Mouse (Mus musculus) CH12.LX (cell line): ENCODE results near the gene Asxl1. TPM values are rescaled to one million over a fixed set of nuclear protein-coding genes. Genes with fewer than 3 reads are reported as not detected.

Source experiments
- DNase-seq: peaks from one replicate; pipeline ENCODE4 v3.0.0-alpha.2; 2013; ENCODE audit errors: extremely low read depth
- H3K27ac ChIP-seq: 2 replicates; pipeline ENCODE4 v1.5.1; 2012; ENCODE audit warnings: low read depth, mild to moderate bottlenecking, control low read depth, moderate library complexity; ENCODE audit not compliant: insufficient read depth
- H3K27me3 ChIP-seq: replicated peaks from 2 replicates; pipeline ENCODE3; 2012; ENCODE audit warnings: inconsistent platforms
- H3K36me3 ChIP-seq, 2 experiments: replicated peaks in 1 of 2; 2 replicates each; pipeline versions ENCODE3 to v1.6.1; 2012; ENCODE audit warnings: inconsistent platforms in 1 of 2, low read length in 1 of 2, mild to moderate bottlenecking in 1 of 2, mixed read lengths in 1 of 2, moderate library complexity in 1 of 2; ENCODE audit not compliant: control insufficient read depth in 1 of 2, insufficient read depth in 1 of 2
- H3K4me1 ChIP-seq, 2 experiments: 2 replicates each; pipeline ENCODE4 v1.6.1; 2012; ENCODE audit warnings: inconsistent platforms in 1 of 2, moderate library complexity in 1 of 2; ENCODE audit not compliant: insufficient read depth in 2 of 2, control insufficient read depth in 1 of 2
- H3K4me2 ChIP-seq: 2 replicates; pipeline ENCODE4 v1.6.1; 2012; ENCODE audit warnings: low read depth, mild to moderate bottlenecking, control low read depth; ENCODE audit not compliant: poor library complexity, insufficient read depth, severe bottlenecking
- H3K4me3 ChIP-seq, 3 experiments: fragments of 150-350 bp in 1 of 3; sonication (generic) in 1 of 3; replicated peaks in 1 of 3; 2 replicates each; pipeline versions ENCODE3 to v1.5.1; 2011 to 2012; ENCODE audit warnings: low read depth in 2 of 3, low read length in 2 of 3, mild to moderate bottlenecking in 2 of 3, moderate library complexity in 2 of 3, control low read depth in 1 of 3, improper control_type of control experiment in 1 of 3, inconsistent platforms in 1 of 3, mixed read lengths in 1 of 3; ENCODE audit not compliant: poor library complexity in 1 of 3
- H3K79me2 ChIP-seq: replicated peaks from 2 replicates; pipeline ENCODE4 v1.6.1; 2012; ENCODE audit warnings: mild to moderate bottlenecking, moderate library complexity; ENCODE audit not compliant: control insufficient read depth, poor library complexity, insufficient read depth, severe bottlenecking; ENCODE audit errors: extremely low read depth
- H3K9ac ChIP-seq: 2 replicates; pipeline ENCODE4 v1.6.1; 2012; ENCODE audit warnings: low read depth, mild to moderate bottlenecking, control low read depth, moderate library complexity; ENCODE audit not compliant: insufficient read depth
- H3K9me3 ChIP-seq: replicated peaks from 2 replicates; pipeline ENCODE3; 2012; ENCODE audit warnings: low read length, inconsistent platforms, mixed read lengths
- BHLHE40 ChIP-seq: IDR thresholded peaks from 2 replicates; pipeline ENCODE4 v1.6.1; 2011; ENCODE audit warnings: mild to moderate bottlenecking, low read depth, low read length, improper control_type of control experiment
- CHD1 ChIP-seq: IDR thresholded peaks from 2 replicates; pipeline ENCODE4 v1.6.1; 2012; ENCODE audit warnings: low read depth, low read length, improper control_type of control experiment, inconsistent platforms
- CHD2 ChIP-seq: IDR thresholded peaks from 2 replicates; pipeline ENCODE4 v1.6.1; 2011; ENCODE audit warnings: low read length, improper control_type of control experiment
- E2F4 ChIP-seq: IDR thresholded peaks from 2 replicates; pipeline ENCODE4 v1.6.1; 2011; ENCODE audit warnings: low read depth, low read length, improper control_type of control experiment; ENCODE audit not compliant: insufficient replicate concordance
- ELF1 ChIP-seq: IDR thresholded peaks from 2 replicates; pipeline ENCODE4 v1.6.1; 2014; ENCODE audit warnings: low read depth, mild to moderate bottlenecking, inconsistent platforms, low read length, improper control_type of control experiment
- ETS1 ChIP-seq: conservative IDR thresholded peaks from 2 replicates; pipeline ENCODE4 v1.6.1; 2012; ENCODE audit warnings: low read depth, mild to moderate bottlenecking, inconsistent platforms, low read length, improper control_type of control experiment, moderate library complexity
- GABPA ChIP-seq: IDR thresholded peaks from 2 replicates; pipeline ENCODE4 v1.6.1; 2012; ENCODE audit warnings: low read depth, low read length, improper control_type of control experiment, inconsistent platforms; ENCODE audit not compliant: insufficient replicate concordance
- HCFC1 ChIP-seq: IDR thresholded peaks from 2 replicates; pipeline ENCODE4 v1.6.1; 2012; ENCODE audit warnings: low read depth, mild to moderate bottlenecking, inconsistent platforms, low read length, improper control_type of control experiment
- IRF4 ChIP-seq: IDR thresholded peaks from 2 replicates; pipeline ENCODE4 v1.6.1; 2014; ENCODE audit warnings: low read depth, mild to moderate bottlenecking, inconsistent platforms, low read length, improper control_type of control experiment
- JUN ChIP-seq: IDR thresholded peaks from 2 replicates; pipeline ENCODE4 v1.6.1; 2011; ENCODE audit warnings: low read depth, mild to moderate bottlenecking, low read length, improper control_type of control experiment, moderate library complexity; ENCODE audit not compliant: insufficient read depth
- JUND ChIP-seq: conservative IDR thresholded peaks from 2 replicates; pipeline ENCODE4 v1.6.1; 2011; ENCODE audit warnings: low read depth, low read length, improper control_type of control experiment
- KAT2A ChIP-seq: IDR thresholded peaks from 2 replicates; pipeline ENCODE4 v1.6.1; 2012; ENCODE audit warnings: low read length, improper control_type of control experiment, inconsistent platforms; ENCODE audit not compliant: insufficient replicate concordance
- MAX ChIP-seq: IDR thresholded peaks from 2 replicates; pipeline ENCODE4 v1.6.1; 2011; ENCODE audit warnings: low read length, improper control_type of control experiment
- MAZ ChIP-seq: IDR thresholded peaks from 2 replicates; pipeline ENCODE4 v1.6.1; 2012; ENCODE audit warnings: low read depth, mild to moderate bottlenecking, inconsistent platforms, low read length, improper control_type of control experiment, moderate library complexity
- MEF2A ChIP-seq: IDR thresholded peaks from 2 replicates; pipeline ENCODE4 v1.6.1; 2014; ENCODE audit warnings: low read depth, mild to moderate bottlenecking, inconsistent platforms, low read length, improper control_type of control experiment, borderline replicate concordance
- MXI1 ChIP-seq: IDR thresholded peaks from 2 replicates; pipeline ENCODE4 v1.6.1; 2011; ENCODE audit warnings: mild to moderate bottlenecking, low read depth, low read length, improper control_type of control experiment
- MYC ChIP-seq: IDR thresholded peaks from 2 replicates; pipeline ENCODE4 v1.6.1; 2011; ENCODE audit warnings: low read depth, mild to moderate bottlenecking, improper control_type of control experiment, low read length
- NELFE ChIP-seq: IDR thresholded peaks from 2 replicates; pipeline ENCODE4 v1.6.1; 2011; ENCODE audit warnings: low read depth, low read length, improper control_type of control experiment
- NRF1 ChIP-seq: IDR thresholded peaks from 2 replicates; pipeline ENCODE4 v1.6.1; 2014; ENCODE audit warnings: low read depth, mild to moderate bottlenecking, inconsistent platforms, low read length, improper control_type of control experiment, moderate library complexity
- POLR2A ChIP-seq: IDR thresholded peaks from 2 replicates; pipeline ENCODE4 v1.6.1; 2011; ENCODE audit warnings: low read depth, mild to moderate bottlenecking, improper control_type of control experiment, low read length
- POLR2AphosphoS2 ChIP-seq: IDR thresholded peaks from 2 replicates; pipeline ENCODE4 v1.6.1; 2011; ENCODE audit warnings: low read depth, low read length, improper control_type of control experiment
- RAD21 ChIP-seq: IDR thresholded peaks from 2 replicates; pipeline ENCODE4 v1.6.1; 2011; ENCODE audit warnings: low read depth, mild to moderate bottlenecking, low read length, improper control_type of control experiment, moderate library complexity
- RCOR1 ChIP-seq: conservative IDR thresholded peaks from 2 replicates; pipeline ENCODE4 v1.6.1; 2012; ENCODE audit warnings: low read depth, mild to moderate bottlenecking, inconsistent platforms, low read length, improper control_type of control experiment
- SIN3A ChIP-seq: IDR thresholded peaks from 2 replicates; pipeline ENCODE4 v1.6.1; 2012; ENCODE audit warnings: low read length, improper control_type of control experiment, inconsistent platforms
- TBP ChIP-seq: conservative IDR thresholded peaks from 2 replicates; pipeline ENCODE4 v1.6.1; 2011; ENCODE audit warnings: low read depth, low read length, improper control_type of control experiment
- TCF12 ChIP-seq: IDR thresholded peaks from 2 replicates; pipeline ENCODE4 v1.6.1; 2014; ENCODE audit warnings: low read depth, mild to moderate bottlenecking, inconsistent platforms, low read length, improper control_type of control experiment
- USF1 ChIP-seq: IDR thresholded peaks from 2 replicates; pipeline ENCODE4 v1.6.1; 2014; ENCODE audit warnings: low read depth, mild to moderate bottlenecking, inconsistent platforms, low read length, improper control_type of control experiment
- USF2 ChIP-seq: conservative IDR thresholded peaks from 2 replicates; pipeline ENCODE4 v1.6.1; 2011; ENCODE audit warnings: low read depth, low read length, improper control_type of control experiment
- ZC3H11A ChIP-seq: IDR thresholded peaks from 2 replicates; pipeline ENCODE4 v1.6.1; 2012; ENCODE audit warnings: low read depth, mild to moderate bottlenecking, inconsistent platforms, low read length, improper control_type of control experiment
- ZMIZ1 ChIP-seq: IDR thresholded peaks from 2 replicates; pipeline ENCODE4 v1.6.1; 2012; ENCODE audit warnings: low read depth, mild to moderate bottlenecking, inconsistent platforms, low read length, improper control_type of control experiment
- ZNF384 ChIP-seq: IDR thresholded peaks from 2 replicates; pipeline ENCODE4 v1.6.1; 2012; ENCODE audit warnings: low read depth, low read length, improper control_type of control experiment, inconsistent platforms
- dilution Hi-C: fragments of 300-500 bp; cut with MboI; formaldehyde crosslinking; loops from 2 replicates; pipeline ENCODE4 v1.14.3; 2020; ENCODE audit warnings: low sequenced_read_pairs; ENCODE audit not compliant: extremely low pct_unique_long_range_greater_than_20kb, extremely low pct_ligation_motif_present
- in situ Hi-C: fragments of 300-500 bp; cut with MboI; formaldehyde crosslinking; loops from 3 replicates; pipeline ENCODE4 v1.14.3; 2019; ENCODE audit warnings: low sequenced_read_pairs, low pct_ligation_motif_present, low pct_unique_long_range_greater_than_20kb, mixed read lengths
- polyA plus RNA-seq: library from polyadenylated mRNA; unstranded; fragments of >175 nt; gene quantifications from 2 replicates; pipeline ENCODE4 v1.2.1, GENCODE M21; 2012; ENCODE audit warnings: low read depth; ENCODE audit not compliant: insufficient read length
- total RNA-seq, 2 experiments: library from RNA; depleted of rRNA; stranded (reverse); fragments of 300-350 nt in 1 of 2; fragments of >200 nt in 1 of 2; gene quantifications; 2 replicates each; pipeline ENCODE4 v1.2.3; 2012 to 2014

Gene Asxl1
- total RNA-seq (2012; rRNA removed) (18.0 and 19.0 TPM in 2 replicates), total RNA-seq (2014; rRNA removed) (12.7 and 13.2 TPM in 2 replicates), polyA plus RNA-seq (28.3 and 31.1 TPM in 2 replicates)

GRCm38 (mm10) chr2:153345454-153346220, at the start of gene Asxl1:
Gene Asxl1 (plus strand): TSS chr2:153345829.
- Histone ChIP-seq H3K36me3 (peaks cover 0 to 7% of the 10 kb centered on the region in 2 experiments), H3K27me3 (no peaks in the 10 kb centered on the region), H3K9ac (peak within 1 kb of the TSS; percentile 98), H3K4me2 (peak within 1 kb of the TSS; percentile 99), H3K4me1 (peaks cover 4 to 25% of the 10 kb centered on the region in 2 experiments; a peak in 3 of 4 replicates), H3K4me3 (peak within 1 kb of the TSS; percentile 82 to 94 (median 94)), H3K9me3 (no peaks in the 10 kb centered on the region), H3K27ac (peak within 1 kb of the TSS; percentile 87), H3K79me2 (peaks cover 44% of the 10 kb centered on the region)
- dilution Hi-C loops = no loop called here
- in situ Hi-C loops = no loop called here
- peak; percentile 99 for DNase-seq
- TF ChIP-seq TCF12 = peak; percentile 53
- TF ChIP-seq BHLHE40 = peak; percentile 41; the same call in 1 of the 2 replicates
- peak; percentile 74; the same call in 1 of the 2 replicates for TF ChIP-seq ZMIZ1
- TF ChIP-seq POLR2AphosphoS2 = 0 out of 2 replicates have a peak, but pooled peaks have one; percentile 36
- 0 out of 2 replicates have a peak, but pooled peaks have one; percentile 13 for TF ChIP-seq ETS1
- TF ChIP-seq MYC = peak; percentile 94
- peak; percentile 13; the same call in 1 of the 2 replicates for TF ChIP-seq MEF2A
- no peak for TF ChIP-seq RAD21
- TF ChIP-seq NRF1 = peak; percentile 60
- peak; percentile 97 for TF ChIP-seq HCFC1
- peak; percentile 97 for TF ChIP-seq ELF1
- peak; percentile 92; the same call in 1 of the 2 replicates for TF ChIP-seq KAT2A
- TF ChIP-seq JUND = no peak
- TF ChIP-seq MXI1 = peak; percentile 14; the same call in 1 of the 2 replicates
- peak; percentile 77 for TF ChIP-seq POLR2A
- peak; percentile 80; the same call in 1 of the 2 replicates for TF ChIP-seq E2F4
- TF ChIP-seq MAX = no peak
- TF ChIP-seq USF1 = no peak
- TF ChIP-seq TBP = peak; percentile 57; the same call in 1 of the 2 replicates
- no peak for TF ChIP-seq CHD1
- TF ChIP-seq JUN = no peak
- TF ChIP-seq MAZ = no peak; the same call in 1 of the 2 replicates
- peak; percentile 46; the same call in 1 of the 2 replicates for TF ChIP-seq GABPA
- peak; percentile 63 for TF ChIP-seq IRF4
- TF ChIP-seq CHD2 = peak; percentile 99
- peak; percentile 95 for TF ChIP-seq SIN3A
- no peak for TF ChIP-seq ZC3H11A
- no peak for TF ChIP-seq USF2
- TF ChIP-seq RCOR1 = no peak
- TF ChIP-seq NELFE = peak; percentile 56
- TF ChIP-seq ZNF384 = peak; percentile 99
